Comparison of ENCODE assay signal across 8 mouse cellular contexts in genomic region chr7:125674916-125675315, GRCm38 (mm10). TPM values are rescaled to one million over a fixed set of nuclear protein-coding genes. Genes with fewer than 3 reads are reported as not detected.
DNase-seq lines count a peak whose midpoint lies in the region; ATAC-seq lines count a peak whose summit lies in the region.

No protein-coding gene starts in this region.

- peak; percentile 80 for DNase-seq in hindbrain, embryonic 11.5 days (ENCODE audit: low spot score)
- DNase-seq in A20 (ENCODE audit: low read depth, low spot score) (peak; percentile 54), MN1 (ENCODE audit: low spot score) (peak; percentile 36)
- peak; percentile 46 to 65 for DNase-seq in cerebellum, postnatal 36 days
- peak; percentile 51 for DNase-seq in kidney, postnatal 14 days
- DNase-seq in ovary, adult 18-20 months (ENCODE audit: low spot score) = no peak

- ATAC-seq in hindbrain, embryonic 11.5 days (ENCODE audit: low FRiP score) = no peak
- no peak for ATAC-seq in hindbrain, embryonic 13.5 days (ENCODE audit: low FRiP score)
- peak; percentile 45; the same call in 1 of the 2 replicates for ATAC-seq in megakaryocyte-erythroid progenitor cell, adult 5-6 weeks (replicated peaks; ENCODE audit: low FRiP score, low TSS enrichment, poor library complexity, severe bottlenecking)

- H3K9ac ChIP-seq in hindbrain, embryonic 11.5 days (ENCODE audit: low read depth, low read length) = no peak overlapping the region
- H3K9ac ChIP-seq in hindbrain, embryonic 13.5 days = no peak overlapping the region

- no peak overlapping the region for H3K4me3 ChIP-seq in hindbrain, embryonic 11.5 days (ENCODE audit: low read depth, low read length)
- no peak overlapping the region for H3K4me3 ChIP-seq in hindbrain, embryonic 13.5 days

- H3K27me3 ChIP-seq in hindbrain, embryonic 11.5 days (ENCODE audit: control insufficient read depth, insufficient read depth, low read length) = no peaks in the 10 kb centered on the region
- no peaks in the 10 kb centered on the region for H3K27me3 ChIP-seq in hindbrain, embryonic 13.5 days

- no peaks in the 10 kb centered on the region for H3K9me3 ChIP-seq in hindbrain, embryonic 11.5 days (ENCODE audit: control insufficient read depth, low read length)
- no peaks in the 10 kb centered on the region for H3K9me3 ChIP-seq in hindbrain, embryonic 13.5 days

- no peaks in the 10 kb centered on the region for H3K4me1 ChIP-seq in hindbrain, embryonic 11.5 days (replicated peaks; ENCODE audit: control insufficient read depth, insufficient read depth, low read length)
- no peaks in the 10 kb centered on the region for H3K4me1 ChIP-seq in hindbrain, embryonic 13.5 days (replicated peaks)

- peaks cover 22% of the 10 kb centered on the region for H3K36me3 ChIP-seq in hindbrain, embryonic 11.5 days (ENCODE audit: control insufficient read depth, insufficient read depth, low read length)
- H3K36me3 ChIP-seq in hindbrain, embryonic 13.5 days = peaks cover 99% of the 10 kb centered on the region

- WGBS in hindbrain, embryonic 11.5 days = 84% methylated on average over 2 of the region's 2 CpGs
- 93% methylated on average over 2 of the region's 2 CpGs for WGBS in hindbrain, embryonic 13.5 days

- H3K27ac ChIP-seq in hindbrain, embryonic 11.5 days (ENCODE audit: low read depth, low read length) = no peak overlapping the region
- H3K27ac ChIP-seq in hindbrain, embryonic 13.5 days = no peak overlapping the region

- no peak overlapping the region for H3K4me2 ChIP-seq in hindbrain, embryonic 11.5 days (replicated peaks; ENCODE audit: low read depth, low read length)
- H3K4me2 ChIP-seq in hindbrain, embryonic 13.5 days = no peak overlapping the region

RNA-seq across cellular contexts. Expression of gene Gtf3c1, which starts 32.7 kb away (rescaled TPM):
- polyA plus RNA-seq in hindbrain, embryonic 11.5 days (2014; fragmentation: Nextera tagmentation; extraction: Ambion mirVana) = 33.3 and 45.8 TPM in 2 replicates
- 31.0 and 31.8 TPM in 2 replicates for polyA plus RNA-seq in hindbrain, embryonic 13.5 days (2015; fragmentation: Nextera tagmentation; extraction: Ambion mirVana)
- 32.8 and 42.8 TPM in 2 replicates for total RNA-seq in megakaryocyte-erythroid progenitor cell, adult 5-6 weeks (2014; fragmentation: Nextera tagmentation)
- 30.2 and 41.2 TPM in 2 replicates for total RNA-seq in megakaryocyte-erythroid progenitor cell, adult 5-6 weeks (2017)

RNA-seq across cellular contexts. Expression of gene D430042O09Rik, which starts 32.8 kb away (rescaled TPM):
- polyA plus RNA-seq in hindbrain, embryonic 11.5 days (2014; fragmentation: Nextera tagmentation; extraction: Ambion mirVana) = 8.0 TPM in 2 replicates
- polyA plus RNA-seq in hindbrain, embryonic 13.5 days (2015; fragmentation: Nextera tagmentation; extraction: Ambion mirVana) = 6.8 and 7.6 TPM in 2 replicates
- total RNA-seq in megakaryocyte-erythroid progenitor cell, adult 5-6 weeks (2014; fragmentation: Nextera tagmentation) = 8.0 and 10.5 TPM in 2 replicates
- 12.9 and 15.3 TPM in 2 replicates for total RNA-seq in megakaryocyte-erythroid progenitor cell, adult 5-6 weeks (2017)
